Mouse (Mus musculus) brain, embryonic 18.5 days (tissue): ENCODE measurements around the gene Mfsd4b2.
"Not testable (repeated sequence)": the region's sequence is repeated elsewhere in the genome, so short reads cannot be mapped to it uniquely, and the experiment has no call there.

ENCODE experiments used
- DNase-seq: peaks from one replicate; pipeline ENCODE4 v3.0.0-alpha.2; 2012; ENCODE audit warnings: low read depth, low spot score

Gene Mfsd4b2

GRCm38 (mm10) chr10:39926616-39927139, at the start of gene Mfsd4b2:
Mfsd4b2 (minus strand) TSS chr10:39926923.
- no peak for DNase-seq

- no peak for DNase-seq
Measured at GRCm38 (mm10) chr10:39975771-39976170, 49.0 kb upstream of the Mfsd4b2 start.

- no peak for DNase-seq
Measured at GRCm38 (mm10) chr10:39974982-39975381, 48.3 kb upstream of the Mfsd4b2 start.

GRCm38 (mm10) chr10:39967512-39967911, 40.8 kb upstream of the Mfsd4b2 start:
- no peak for DNase-seq

GRCm38 (mm10) chr10:39961906-39962305, 35.2 kb upstream of the Mfsd4b2 start:
- no peak for DNase-seq

- no peak for DNase-seq
Measured at GRCm38 (mm10) chr10:39960441-39960822, 33.7 kb upstream of the Mfsd4b2 start.

- peak; percentile 78 for DNase-seq
Measured at GRCm38 (mm10) chr10:39959761-39960440, 33.2 kb upstream of the Mfsd4b2 start, which contains the start of gene Mfsd4b3. Mfsd4b3 (minus strand) TSS chr10:39960153.

- DNase-seq: no peak
Measured at GRCm38 (mm10) chr10:39958266-39958665, 31.5 kb upstream of the Mfsd4b2 start.

GRCm38 (mm10) chr10:39956340-39956878, 29.7 kb upstream of the Mfsd4b2 start:
- DNase-seq: no peak

GRCm38 (mm10) chr10:39955163-39955562, 28.4 kb upstream of the Mfsd4b2 start:
- DNase-seq: no peak

GRCm38 (mm10) chr10:39949377-39949954, 22.7 kb upstream of the Mfsd4b2 start:
- no peak for DNase-seq

- DNase-seq: not testable (repeated sequence)
Measured at GRCm38 (mm10) chr10:39947195-39947594, 20.5 kb upstream of the Mfsd4b2 start.

GRCm38 (mm10) chr10:39936553-39936952, 9.8 kb upstream of the Mfsd4b2 start:
- DNase-seq: no peak

GRCm38 (mm10) chr10:39924556-39924955, 2.2 kb downstream of the Mfsd4b2 start:
- not testable (repeated sequence) for DNase-seq

- no peak for DNase-seq
Measured at GRCm38 (mm10) chr10:39912616-39913015, 14.1 kb downstream of the Mfsd4b2 start.

GRCm38 (mm10) chr10:39908768-39909441, 17.8 kb downstream of the Mfsd4b2 start:
- no peak for DNase-seq

GRCm38 (mm10) chr10:39906799-39907658, 19.7 kb downstream of the Mfsd4b2 start:
- no peak for DNase-seq

GRCm38 (mm10) chr10:39904191-39904590, 22.5 kb downstream of the Mfsd4b2 start:
- no peak for DNase-seq

- peak; percentile 80 for DNase-seq
Measured at GRCm38 (mm10) chr10:39898874-39899371, 27.8 kb downstream of the Mfsd4b2 start, which contains the start of gene Mfsd4b4. Mfsd4b4 (minus strand) TSS chr10:39899238.

- no peak for DNase-seq
Measured at GRCm38 (mm10) chr10:39896503-39896902, 30.2 kb downstream of the Mfsd4b2 start.
